Mouse (Mus musculus): ENCODE data around the gene Dlgap1.

GRCm38 (mm10) chr17:70016511-70016910 is 47.6 kb downstream of the Dlgap1 start:
- no peak for TF ChIP-seq CTCF (IDR thresholded peaks at IDR 0.05; ENCODE audit: low read depth)
- TF ChIP-seq EP300 (IDR thresholded peaks at IDR 0.05; ENCODE audit: low read depth), result no peak
